Mouse (Mus musculus) kidney, adult 11 months (tissue): Measurements from ENCODE around the gene Tsc22d3.

ENCODE experiments used
- DNase-seq: peaks from one replicate; pipeline ENCODE4 v3.0.0; 2022

Gene Tsc22d3

GRCm38 (mm10) chrX:140493527-140494029 lies 106.9 kb downstream of the Tsc22d3 start:
- no peak for DNase-seq

GRCm38 (mm10) chrX:140491884-140492571 lies 108.4 kb downstream of the Tsc22d3 start:
- peak; percentile 63 for DNase-seq

- no peak for DNase-seq
These were observed 110.3 kb downstream of the Tsc22d3 start for GRCm38 (mm10) chrX:140490203-140490602.
